Mouse (Mus musculus): ENCODE measurements around the gene Kcnq2.

DNA sequence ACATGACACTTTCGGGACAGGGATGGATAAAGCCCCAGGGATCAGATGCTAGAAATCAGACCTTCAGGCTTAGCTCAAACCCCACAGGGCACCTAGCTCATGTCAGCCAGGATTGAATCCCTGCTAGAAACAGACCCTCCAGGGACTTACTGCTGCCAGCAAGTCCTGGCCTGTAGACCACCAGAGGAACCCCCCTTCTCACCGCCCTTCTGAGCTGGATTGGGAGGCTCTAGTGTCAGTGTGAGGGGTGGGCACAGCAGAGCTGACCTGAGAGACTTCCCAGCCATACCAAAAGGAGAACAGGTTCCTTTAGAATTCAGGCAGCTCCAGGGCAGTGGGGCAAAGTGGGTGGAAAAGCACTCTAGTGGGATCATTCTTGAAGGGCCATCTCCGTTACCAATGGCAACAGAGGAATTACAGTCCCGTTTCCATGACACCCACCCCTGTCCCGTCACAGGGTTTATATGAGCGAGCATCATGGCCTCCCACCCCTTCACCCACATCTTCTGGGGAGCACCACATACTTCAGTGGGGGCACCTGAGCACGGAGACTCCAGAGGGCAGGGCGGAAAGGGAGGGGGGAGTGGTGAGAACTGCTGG, 21.2 kb downstream of the Kcnq2 start:
- no peak for TF ChIP-seq HCFC1 (IDR thresholded peaks at IDR 0.05; ENCODE audit: borderline replicate concordance, insufficient read depth, low read length)
- TF ChIP-seq MAFK (IDR thresholded peaks at IDR 0.05; ENCODE audit: insufficient read depth, low read depth, low read length): no peak
- TF ChIP-seq ZNF384 (IDR thresholded peaks at IDR 0.05; ENCODE audit: low read depth, low read length): no peak

Data from ES-E14 (cell line).